Mouse (Mus musculus) bone marrow macrophage, adult 2 months (primary cell): ENCODE data around the gene Olfr1055.
"Not testable (repeated sequence)": the region's sequence is repeated elsewhere in the genome, so short reads cannot be mapped to it uniquely, and the experiment has no call there.

Experiments
- CTCF ChIP-seq: IDR thresholded peaks from 2 replicates; pipeline ENCODE4 v1.5.1; 2012; ENCODE audit warnings: low read depth, mild to moderate bottlenecking, low read length, moderate library complexity
- POLR2A ChIP-seq: IDR thresholded peaks from 2 replicates; pipeline ENCODE4 v1.6.1; 2012; ENCODE audit warnings: mild to moderate bottlenecking, low read depth, low read length, borderline replicate concordance

DNA sequence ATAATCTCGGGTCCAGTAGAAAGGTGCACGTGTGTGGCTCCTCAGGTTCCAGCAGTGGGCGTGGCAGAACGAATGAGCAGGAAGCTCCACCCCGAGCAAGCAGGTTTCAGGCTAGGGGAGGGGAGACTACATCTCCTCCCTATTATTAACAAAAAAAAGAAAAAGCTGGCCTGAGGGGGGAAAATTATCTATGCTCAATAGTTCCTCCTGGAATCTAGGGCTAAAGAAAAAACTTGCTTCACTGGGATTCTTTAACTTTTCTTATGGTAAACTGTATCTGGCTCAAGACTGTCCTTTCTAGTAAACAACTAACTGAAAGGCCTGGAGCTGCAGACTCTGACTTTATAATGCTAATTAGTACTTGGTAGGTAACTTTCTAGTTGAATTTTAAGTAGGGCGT is 16.3 kb upstream of the Olfr1055 start:
- not testable (repeated sequence) for TF ChIP-seq CTCF, POLR2A
